Mouse (Mus musculus): ENCODE measurements around the gene Fermt2. TPM values are rescaled to one million over a fixed set of nuclear protein-coding genes. Genes with fewer than 3 reads are reported as not detected.

Gene Fermt2
- polyA plus RNA-seq, 1 experiment from 2014 or later: 68.5 TPM

DNA sequence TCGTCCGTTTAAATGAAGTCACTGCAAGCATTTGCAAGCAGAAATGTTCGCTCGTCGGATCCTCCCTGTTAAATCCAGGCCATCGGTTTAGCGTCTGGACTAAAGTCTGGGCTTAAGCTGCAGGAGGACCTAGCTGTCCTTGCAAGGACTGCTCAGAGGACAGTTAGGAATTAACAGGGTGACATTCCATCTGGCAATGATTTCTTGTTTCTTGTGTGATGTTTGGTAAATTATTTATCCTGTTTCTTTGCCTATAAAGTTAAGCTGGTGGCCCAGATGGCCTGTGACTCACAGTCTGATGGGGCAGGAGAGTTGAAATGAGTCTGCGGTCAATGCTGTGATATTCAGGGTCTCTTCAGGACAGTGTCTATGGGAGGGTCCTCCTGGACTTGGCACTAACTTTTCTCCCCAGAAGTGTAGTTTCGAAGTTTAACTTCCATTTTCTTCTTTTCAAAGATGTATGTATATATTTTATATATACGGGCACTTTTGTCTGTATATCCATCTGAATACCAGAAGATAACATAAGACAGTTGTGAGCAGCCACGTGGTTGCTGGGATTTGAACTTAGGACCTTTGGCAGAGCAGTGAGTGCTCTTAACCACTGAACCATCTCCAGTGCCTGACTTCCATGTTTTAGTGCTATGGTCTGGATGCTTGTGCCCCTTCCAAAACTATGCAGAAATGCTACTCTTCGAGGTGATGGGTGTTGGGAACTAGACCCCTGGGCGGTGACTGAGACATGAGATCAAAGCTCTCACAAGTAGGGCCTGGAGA lies 99.7 kb downstream of the Fermt2 start:
- ATAC-seq (replicated peaks; ENCODE audit: low FRiP score) (no peak), DNase-seq (ENCODE audit: low spot score) (no peak)
- Histone ChIP-seq H3K4me1 (replicated peaks; ENCODE audit: control insufficient read depth, insufficient read depth, low read length) (no peaks in the 10 kb centered on the region), H3K36me3 (ENCODE audit: control insufficient read depth, insufficient read depth, low read length) (no peaks in the 10 kb centered on the region), H3K4me3 (ENCODE audit: low read depth, low read length) (no peak overlapping the region), H3K4me2 (ENCODE audit: low read depth, low read length, severe bottlenecking) (no peak overlapping the region), H3K27me3 (ENCODE audit: control insufficient read depth, insufficient read depth, low read length) (no peaks in the 10 kb centered on the region), H3K9ac (ENCODE audit: low read length) (no peak overlapping the region), H3K27ac (ENCODE audit: low read depth, low read length) (no peak overlapping the region), H3K9me3 (ENCODE audit: control insufficient read depth, low read length) (peaks cover 2% of the 10 kb centered on the region; the same call in 1 of the 2 replicates)
- WGBS: 93% methylated on average over 13 of the region's 13 CpGs

DNA sequence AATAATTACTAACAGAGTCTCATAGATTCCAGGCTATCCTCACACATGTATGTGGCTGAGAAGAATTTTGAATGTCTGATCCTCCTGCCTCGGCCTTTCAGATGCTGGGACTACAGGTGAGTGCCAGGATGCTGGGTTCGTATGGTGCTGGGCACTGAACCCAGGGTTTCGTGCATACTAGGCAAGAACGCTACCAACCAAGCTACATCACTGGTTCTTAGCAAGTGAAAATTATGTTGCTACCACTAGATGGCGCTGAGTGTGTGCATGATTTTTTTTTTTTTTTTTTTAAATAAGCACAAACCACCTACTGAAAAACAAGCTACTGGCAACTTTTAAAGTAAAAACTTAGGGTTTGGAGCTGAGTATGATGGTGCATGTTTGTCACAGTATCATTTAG lies 106.7 kb downstream of the Fermt2 start:
- H3K9me3 ChIP-seq (ENCODE audit: control insufficient read depth, low read length): no peaks in the 10 kb centered on the region
- no peak overlapping the region for H3K9ac ChIP-seq (ENCODE audit: low read length)
- H3K27ac ChIP-seq (ENCODE audit: low read depth, low read length): no peak overlapping the region
- DNase-seq (ENCODE audit: low spot score): no peak
- H3K36me3 ChIP-seq (ENCODE audit: control insufficient read depth, insufficient read depth, low read length): no peaks in the 10 kb centered on the region
- ATAC-seq (replicated peaks; ENCODE audit: low FRiP score): 0 out of 2 replicates have a peak, but pooled peaks have one; percentile 66
- H3K4me2 ChIP-seq (ENCODE audit: low read depth, low read length, severe bottlenecking): no peak overlapping the region
- no peak overlapping the region for H3K4me3 ChIP-seq (ENCODE audit: low read depth, low read length)
- WGBS: 11% methylated on average over 5 of the region's 5 CpGs
- no peaks in the 10 kb centered on the region for H3K4me1 ChIP-seq (replicated peaks; ENCODE audit: control insufficient read depth, insufficient read depth, low read length)
- no peaks in the 10 kb centered on the region for H3K27me3 ChIP-seq (ENCODE audit: control insufficient read depth, insufficient read depth, low read length)

DNA sequence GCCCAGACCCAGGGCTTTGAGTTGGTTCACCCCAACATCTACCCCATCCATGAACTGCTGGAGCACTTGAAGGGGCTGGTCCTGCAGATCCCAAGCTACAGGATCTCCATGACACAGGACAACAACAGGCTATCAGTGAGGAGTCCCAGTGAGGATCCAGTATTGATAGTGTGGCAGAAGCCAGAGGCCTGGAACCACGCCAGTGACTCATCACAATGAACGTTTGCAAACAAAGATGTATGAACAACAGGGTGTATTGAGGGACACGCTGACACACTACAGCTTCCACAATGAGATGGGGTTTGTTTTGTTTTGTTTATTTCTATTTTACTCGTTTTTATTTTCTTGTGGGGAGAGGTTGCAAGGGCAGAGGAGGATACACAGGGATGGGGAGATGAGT lies 107.5 kb downstream of the Fermt2 start:
- Histone ChIP-seq H3K4me3 (ENCODE audit: low read depth, low read length) (no peak overlapping the region), H3K27me3 (ENCODE audit: control insufficient read depth, insufficient read depth, low read length) (no peaks in the 10 kb centered on the region), H3K36me3 (ENCODE audit: control insufficient read depth, insufficient read depth, low read length) (no peaks in the 10 kb centered on the region), H3K4me2 (ENCODE audit: low read depth, low read length, severe bottlenecking) (no peak overlapping the region), H3K9me3 (ENCODE audit: control insufficient read depth, low read length) (no peaks in the 10 kb centered on the region), H3K27ac (ENCODE audit: low read depth, low read length) (no peak overlapping the region), H3K4me1 (replicated peaks; ENCODE audit: control insufficient read depth, insufficient read depth, low read length) (no peaks in the 10 kb centered on the region), H3K9ac (ENCODE audit: low read length) (no peak overlapping the region)
- DNase-seq (ENCODE audit: low spot score): no peak
- no peak for ATAC-seq (replicated peaks; ENCODE audit: low FRiP score)
- 75% methylated on average over 4 of the region's 4 CpGs for WGBS

DNA sequence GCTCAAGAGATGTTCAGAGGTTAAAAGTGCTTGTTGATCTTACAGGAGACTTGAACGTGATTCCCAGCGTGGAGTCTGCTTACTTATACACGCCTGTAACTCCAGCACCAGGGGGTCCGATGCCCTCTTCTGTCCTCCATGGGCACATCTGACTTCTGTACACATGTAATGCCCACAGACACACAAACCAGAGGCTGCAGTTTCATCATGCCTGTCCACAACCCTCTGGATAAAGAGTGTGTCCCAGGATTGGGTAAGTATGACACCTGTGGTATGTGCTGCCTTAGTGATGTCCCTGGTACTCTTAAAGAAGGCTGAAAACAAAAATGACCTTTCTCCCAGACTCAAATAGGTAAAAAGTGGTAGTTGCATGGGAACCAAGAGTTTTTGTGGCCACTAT lies 110.6 kb downstream of the Fermt2 start:
- H3K4me1 ChIP-seq (replicated peaks; ENCODE audit: control insufficient read depth, insufficient read depth, low read length): no peaks in the 10 kb centered on the region
- H3K4me2 ChIP-seq (ENCODE audit: low read depth, low read length, severe bottlenecking): no peak overlapping the region
- no peaks in the 10 kb centered on the region for H3K9me3 ChIP-seq (ENCODE audit: control insufficient read depth, low read length)
- no peak for DNase-seq (ENCODE audit: low spot score)
- H3K27ac ChIP-seq (ENCODE audit: low read depth, low read length): no peak overlapping the region
- no peak overlapping the region for H3K4me3 ChIP-seq (ENCODE audit: low read depth, low read length)
- H3K36me3 ChIP-seq (ENCODE audit: control insufficient read depth, insufficient read depth, low read length): no peaks in the 10 kb centered on the region
- no peaks in the 10 kb centered on the region for H3K27me3 ChIP-seq (ENCODE audit: control insufficient read depth, insufficient read depth, low read length)
- no peak overlapping the region for H3K9ac ChIP-seq (ENCODE audit: low read length)
- 81% methylated on average over 4 of the region's 4 CpGs for WGBS
- ATAC-seq (replicated peaks; ENCODE audit: low FRiP score): no peak

DNA sequence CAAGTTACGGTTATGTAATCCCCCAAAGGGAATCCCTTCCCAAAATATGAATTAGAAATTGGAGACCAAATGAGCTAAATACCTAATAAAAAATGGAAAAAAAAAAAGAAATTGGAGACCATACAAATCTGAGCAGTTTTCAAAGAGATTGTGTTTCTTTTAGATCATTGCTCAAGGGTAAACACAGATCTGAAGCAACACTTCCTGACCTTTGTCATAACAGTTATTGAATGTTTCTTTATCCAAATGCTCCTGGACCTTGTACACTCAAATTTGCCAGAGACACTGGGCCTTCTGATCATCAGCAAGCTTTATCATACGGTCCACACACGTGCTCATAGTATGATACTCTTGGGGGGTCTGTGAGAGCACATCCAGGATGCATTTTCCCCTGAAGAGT lies 111.4 kb downstream of the Fermt2 start:
- Histone ChIP-seq H3K36me3 (ENCODE audit: control insufficient read depth, insufficient read depth, low read length) (no peaks in the 10 kb centered on the region), H3K27me3 (ENCODE audit: control insufficient read depth, insufficient read depth, low read length) (no peaks in the 10 kb centered on the region), H3K9me3 (ENCODE audit: control insufficient read depth, low read length) (no peaks in the 10 kb centered on the region), H3K27ac (ENCODE audit: low read depth, low read length) (no peak overlapping the region), H3K4me1 (replicated peaks; ENCODE audit: control insufficient read depth, insufficient read depth, low read length) (no peaks in the 10 kb centered on the region), H3K4me2 (ENCODE audit: low read depth, low read length, severe bottlenecking) (no peak overlapping the region), H3K9ac (ENCODE audit: low read length) (no peak overlapping the region), H3K4me3 (ENCODE audit: low read depth, low read length) (no peak overlapping the region)
- 85% methylated on average over 3 of the region's 3 CpGs for WGBS
- DNase-seq (ENCODE audit: low spot score): no peak
- ATAC-seq (replicated peaks; ENCODE audit: low FRiP score): no peak

DNA sequence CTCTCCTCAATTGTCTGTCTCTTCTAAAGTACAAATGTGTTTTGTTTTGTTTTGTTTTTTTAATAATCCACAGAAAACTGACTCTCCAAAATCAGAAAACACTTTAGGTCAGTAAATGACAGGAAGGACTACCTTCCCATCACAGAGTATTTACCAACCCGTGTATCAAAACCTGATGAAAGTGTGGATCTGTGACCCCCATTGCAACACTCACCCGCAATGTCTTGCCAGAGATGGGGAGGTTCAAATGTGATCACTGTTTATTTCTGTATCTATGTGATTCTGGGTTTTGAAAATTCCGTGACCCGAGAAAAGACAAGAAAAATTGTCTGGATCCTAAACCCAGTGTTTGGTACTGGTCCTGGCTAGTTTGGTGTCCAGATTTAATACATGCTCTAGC lies 113.7 kb downstream of the Fermt2 start:
- DNase-seq (ENCODE audit: low spot score) (no peak), ATAC-seq (replicated peaks; ENCODE audit: low FRiP score) (no peak)
- no peaks in the 10 kb centered on the region for H3K9me3 ChIP-seq (ENCODE audit: control insufficient read depth, low read length)
- H3K4me3 ChIP-seq (ENCODE audit: low read depth, low read length): no peak overlapping the region
- 95% methylated on average over 4 of the region's 4 CpGs for WGBS
- no peaks in the 10 kb centered on the region for H3K4me1 ChIP-seq (replicated peaks; ENCODE audit: control insufficient read depth, insufficient read depth, low read length)
- no peak overlapping the region for H3K9ac ChIP-seq (ENCODE audit: low read length)
- H3K27ac ChIP-seq (ENCODE audit: low read depth, low read length): no peak overlapping the region
- no peaks in the 10 kb centered on the region for H3K36me3 ChIP-seq (ENCODE audit: control insufficient read depth, insufficient read depth, low read length)
- H3K27me3 ChIP-seq (ENCODE audit: control insufficient read depth, insufficient read depth, low read length): no peaks in the 10 kb centered on the region
- H3K4me2 ChIP-seq (ENCODE audit: low read depth, low read length, severe bottlenecking): no peak overlapping the region

Other genes with a start within 250 kb of the Fermt2 start
- gene Ero1l, start 211.3 kb downstream of the Fermt2 start, polyA plus RNA-seq (2014; fragmentation: Nextera tagmentation; extraction: Ambion mirVana): 30.4 and 36.6 TPM in 2 replicates
- 225 and 250 TPM in 2 replicates for gene Psmc6, start 200.3 kb downstream of the Fermt2 start, polyA plus RNA-seq (2014; fragmentation: Nextera tagmentation; extraction: Ambion mirVana)
- gene Styx, start 179.0 kb downstream of the Fermt2 start, polyA plus RNA-seq (2014; fragmentation: Nextera tagmentation; extraction: Ambion mirVana): 38.5 TPM in 2 replicates
- 33.7 and 33.8 TPM in 2 replicates for gene Gnpnat1, start 125.2 kb downstream of the Fermt2 start, polyA plus RNA-seq (2014; fragmentation: Nextera tagmentation; extraction: Ambion mirVana)
- 12.7 and 13.1 TPM in 2 replicates for gene Ddhd1, start 128.0 kb upstream of the Fermt2 start, polyA plus RNA-seq (2014; fragmentation: Nextera tagmentation; extraction: Ambion mirVana)

Data from forebrain, embryonic 11.5 days (tissue).